Mouse (Mus musculus) liver, embryonic 16.5 days (tissue): ENCODE measurements around the gene Adamts6. TPM values are rescaled to one million over a fixed set of nuclear protein-coding genes. Genes with fewer than 3 reads are reported as not detected.

Experiments used
- ATAC-seq: fragments of 200-750 bp; cut with Nextera tagmentation; 2 replicates; pipeline ENCODE4 v1.8.0; 2017; ENCODE audit warnings: low read depth, mild to moderate bottlenecking, moderate number of reproducible peaks, moderate library complexity
- H3K27ac ChIP-seq: fragments of 300-500 bp; sonication (generic); 2 replicates; pipeline ENCODE4 v1.5.1; 2014; ENCODE audit warnings: mild to moderate bottlenecking, low read length
- H3K27me3 ChIP-seq: fragments of 300-500 bp; sonication (generic); 2 replicates; pipeline ENCODE4 v1.6.1; 2014; ENCODE audit warnings: low read depth, low read length, mixed read lengths; ENCODE audit not compliant: control insufficient read depth, insufficient read depth
- H3K36me3 ChIP-seq: fragments of 300-500 bp; sonication (generic); 2 replicates; pipeline ENCODE4 v1.6.1; 2014; ENCODE audit warnings: mild to moderate bottlenecking; ENCODE audit not compliant: control insufficient read depth, insufficient read depth
- H3K4me1 ChIP-seq: fragments of 300-500 bp; sonication (generic); 2 replicates; pipeline ENCODE4 v1.6.1; 2014; ENCODE audit warnings: low read depth, low read length, mixed read lengths; ENCODE audit not compliant: control insufficient read depth
- H3K4me2 ChIP-seq: fragments of 300-500 bp; sonication (generic); 2 replicates; pipeline ENCODE4 v1.6.1; 2014; ENCODE audit warnings: low read depth, low read length, mixed read lengths
- H3K4me3 ChIP-seq: fragments of 300-500 bp; sonication (generic); 2 replicates; pipeline ENCODE4 v1.5.1; 2014; ENCODE audit warnings: low read depth, mild to moderate bottlenecking, low read length
- H3K9ac ChIP-seq: fragments of 300-500 bp; sonication (generic); 2 replicates; pipeline ENCODE4 v1.6.1; 2014; ENCODE audit warnings: low read depth, low read length
- H3K9me3 ChIP-seq: fragments of 300-500 bp; sonication (generic); replicated peaks from 2 replicates; pipeline ENCODE4 v1.6.1; 2016; ENCODE audit warnings: low read length; ENCODE audit not compliant: control insufficient read depth
- WGBS: fragments of 180-500 bp; shearing (Covaris S2); extraction: QIAGEN DNeasy Blood & Tissue Kit; methylation state at CpG from one replicate; pipeline ENCODE4 v1.1.7; 2014; ENCODE audit not compliant: insufficient replicate concordance; 5-methylcytosine and 5-hydroxymethylcytosine counted together
- polyA plus RNA-seq: library from polyadenylated mRNA; unstranded; fragments of >200 nt; fragmentation: Nextera tagmentation; extraction: Ambion mirVana; gene quantifications from 2 replicates; pipeline ENCODE4 v1.2.1, GENCODE M21; 2015

Gene Adamts6
- polyA plus RNA-seq, 1 experiment from 2014 or later = 0.27 TPM

DNA sequence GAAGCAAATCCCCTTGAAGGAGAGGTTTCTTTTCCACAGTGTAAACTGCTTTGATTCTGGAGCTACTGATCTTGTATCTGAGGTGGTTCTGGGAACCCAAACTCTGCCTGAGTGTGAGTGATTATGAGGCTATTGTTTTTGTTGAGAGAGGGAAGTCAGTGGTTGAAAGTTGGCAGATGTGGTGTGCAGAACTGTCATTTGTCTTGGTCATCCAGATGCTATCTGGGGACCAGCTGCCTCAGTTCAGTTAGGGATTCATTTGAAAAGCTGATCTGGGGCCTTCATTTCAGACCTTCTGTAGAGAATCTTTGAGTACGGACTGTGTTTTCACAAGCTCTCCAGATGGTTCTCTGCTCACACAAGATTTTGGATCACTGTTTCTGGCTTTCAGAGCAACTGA is 159.3 kb downstream of the Adamts6 start:
- Histone ChIP-seq H3K4me3 (no peak overlapping the region), H3K4me1 (no peaks in the 10 kb centered on the region), H3K9me3 (no peaks in the 10 kb centered on the region), H3K9ac (no peak overlapping the region), H3K36me3 (no peaks in the 10 kb centered on the region), H3K27me3 (no peaks in the 10 kb centered on the region), H3K27ac (no peak overlapping the region), H3K4me2 (no peak overlapping the region)
- 39% methylated on average over 1 of the region's 1 CpGs for WGBS
- ATAC-seq = no peak

- Histone ChIP-seq H3K9ac (no peak overlapping the region), H3K27me3 (no peaks in the 10 kb centered on the region), H3K4me3 (no peak overlapping the region), H3K4me1 (no peaks in the 10 kb centered on the region), H3K36me3 (no peaks in the 10 kb centered on the region), H3K4me2 (no peak overlapping the region), H3K27ac (no peak overlapping the region), H3K9me3 (no peaks in the 10 kb centered on the region)
- no peak for ATAC-seq
Observed at GRCm38 (mm10) chr13:104447470-104447869, 159.8 kb downstream of the Adamts6 start.

DNA sequence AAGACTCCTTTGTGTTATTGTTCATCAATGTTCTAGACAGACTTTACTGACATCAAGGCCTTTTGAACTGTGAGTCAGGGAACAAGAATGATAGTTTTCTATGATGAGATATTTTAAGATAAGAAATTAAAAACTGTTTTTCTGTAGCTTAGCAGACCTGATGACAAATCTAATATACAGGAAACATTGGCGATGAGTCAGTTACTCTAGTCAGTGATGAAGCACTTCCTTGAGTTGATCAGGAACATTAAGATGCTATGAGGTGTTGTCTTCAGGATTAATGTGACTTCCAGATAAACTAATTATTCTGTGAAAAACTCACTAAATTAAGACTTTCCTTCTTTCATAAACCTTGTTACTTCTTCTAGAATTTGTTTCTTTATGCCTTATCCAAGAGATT is 160.7 kb downstream of the Adamts6 start:
- 56% methylated on average over 1 of the region's 1 CpGs for WGBS
- Histone ChIP-seq H3K9me3 (no peaks in the 10 kb centered on the region), H3K4me3 (no peak overlapping the region), H3K4me2 (no peak overlapping the region), H3K27ac (no peak overlapping the region), H3K4me1 (no peaks in the 10 kb centered on the region), H3K36me3 (no peaks in the 10 kb centered on the region), H3K9ac (no peak overlapping the region), H3K27me3 (no peaks in the 10 kb centered on the region)
- no peak for ATAC-seq

DNA sequence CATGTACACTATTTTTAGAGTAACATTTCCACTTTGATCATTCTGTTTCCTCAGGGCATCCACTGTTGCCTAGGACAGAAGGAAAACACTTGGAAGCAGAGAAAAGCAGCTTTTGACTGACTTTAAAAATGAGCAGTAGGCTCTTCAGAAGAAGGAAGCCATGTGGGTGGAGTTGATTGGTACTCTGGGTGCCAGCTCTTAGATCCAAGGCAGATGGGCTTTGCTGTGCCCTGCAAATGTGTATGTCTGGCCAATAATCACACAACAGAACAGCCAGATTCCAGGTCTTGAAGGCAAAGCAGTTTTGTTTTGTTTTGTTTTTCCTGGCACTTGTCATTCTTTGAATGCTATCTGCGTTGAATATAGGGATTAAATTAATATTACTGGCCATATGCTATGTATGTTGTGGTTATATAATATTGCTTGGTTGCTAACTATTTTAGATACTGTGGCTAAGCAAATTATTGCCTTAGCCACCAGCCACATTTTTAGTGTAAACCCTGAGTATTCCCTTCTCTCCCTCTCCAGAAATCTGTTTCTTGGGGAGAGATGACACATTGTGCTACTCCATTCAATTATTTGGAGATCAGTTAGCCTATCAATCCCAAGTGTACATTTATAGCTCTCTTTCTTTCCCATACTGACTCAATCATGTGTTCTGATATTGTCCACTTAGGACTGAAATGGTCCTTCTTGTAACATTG is 165.8 kb downstream of the Adamts6 start:
- WGBS = 65% methylated on average over 1 of the region's 1 CpGs
- H3K9ac ChIP-seq = no peak overlapping the region

GRCm38 (mm10) chr13:104460287-104460686 is 172.7 kb downstream of the Adamts6 start:
- no peaks in the 10 kb centered on the region for H3K36me3 ChIP-seq
- ATAC-seq = no peak
- H3K4me3 ChIP-seq = no peak overlapping the region
- no peak overlapping the region for H3K27ac ChIP-seq
- no peak overlapping the region for H3K4me2 ChIP-seq
- 70% methylated on average over 1 of the region's 1 CpGs for WGBS
- H3K9ac ChIP-seq = no peak overlapping the region
- H3K9me3 ChIP-seq = no peaks in the 10 kb centered on the region
- no peaks in the 10 kb centered on the region for H3K27me3 ChIP-seq
- no peaks in the 10 kb centered on the region for H3K4me1 ChIP-seq

More for the DNA sequence above, 165.8 kb downstream of the Adamts6 start:
- no peak overlapping the region for H3K27ac ChIP-seq
- H3K36me3 ChIP-seq = no peaks in the 10 kb centered on the region
- no peaks in the 10 kb centered on the region for H3K4me1 ChIP-seq
- no peak for ATAC-seq
- H3K9me3 ChIP-seq = no peaks in the 10 kb centered on the region
- no peaks in the 10 kb centered on the region for H3K27me3 ChIP-seq
- no peak overlapping the region for H3K4me3 ChIP-seq
- no peak overlapping the region for H3K4me2 ChIP-seq

GRCm38 (mm10) chr13:104468061-104468460 is 180.4 kb downstream of the Adamts6 start:
- Histone ChIP-seq H3K4me3 (no peak overlapping the region), H3K9ac (no peak overlapping the region), H3K27me3 (no peaks in the 10 kb centered on the region), H3K36me3 (no peaks in the 10 kb centered on the region), H3K9me3 (no peaks in the 10 kb centered on the region), H3K27ac (no peak overlapping the region), H3K4me2 (no peak overlapping the region), H3K4me1 (no peaks in the 10 kb centered on the region)
- 44% methylated on average over 1 of the region's 1 CpGs for WGBS
- no peak for ATAC-seq

GRCm38 (mm10) chr13:104476285-104476956 is 188.8 kb downstream of the Adamts6 start:
- H3K4me1 ChIP-seq = no peaks in the 10 kb centered on the region
- no peak overlapping the region for H3K4me2 ChIP-seq
- no peak overlapping the region for H3K9ac ChIP-seq
- WGBS = 71% methylated on average over 9 of the region's 9 CpGs
- no peak for ATAC-seq
- H3K27ac ChIP-seq = no peak overlapping the region
- no peaks in the 10 kb centered on the region for H3K9me3 ChIP-seq
- H3K4me3 ChIP-seq = no peak overlapping the region
- no peaks in the 10 kb centered on the region for H3K36me3 ChIP-seq
- no peaks in the 10 kb centered on the region for H3K27me3 ChIP-seq

DNA sequence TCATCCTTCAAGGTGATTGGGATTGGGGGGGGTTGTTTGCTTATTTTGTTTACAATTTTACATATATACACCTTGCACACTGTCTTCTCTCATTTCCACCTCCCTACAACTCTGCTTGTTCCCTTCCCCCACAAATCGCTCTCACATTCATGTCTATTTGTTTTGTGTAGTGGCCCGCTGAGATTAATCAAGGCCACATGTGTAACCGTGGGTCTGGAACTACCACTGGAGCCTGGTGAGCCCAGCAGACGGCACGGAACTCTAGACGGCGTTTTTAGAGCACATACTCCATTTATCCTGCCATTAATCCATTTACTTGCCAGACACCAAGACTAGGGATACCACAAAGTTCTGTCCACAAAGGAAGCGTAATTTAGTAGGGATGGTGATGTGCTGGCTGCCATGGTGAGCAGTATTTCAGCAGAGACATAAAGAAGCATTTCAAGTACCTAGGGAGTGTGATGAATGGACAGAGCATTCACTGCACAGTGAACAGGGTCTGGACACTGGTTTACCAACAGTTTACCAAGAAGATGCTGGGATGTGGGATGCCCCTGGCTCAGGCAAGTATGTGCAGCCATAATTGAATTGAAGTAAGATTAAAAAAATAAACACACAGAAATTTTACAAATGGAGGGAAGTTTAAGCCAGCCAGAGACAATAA is 194.9 kb downstream of the Adamts6 start:
- H3K9ac ChIP-seq = no peak overlapping the region
- no peak overlapping the region for H3K27ac ChIP-seq
- no peak overlapping the region for H3K4me3 ChIP-seq
- no peak for ATAC-seq
- WGBS = 73% methylated on average over 8 of the region's 8 CpGs
- no peaks in the 10 kb centered on the region for H3K4me1 ChIP-seq
- H3K36me3 ChIP-seq = no peaks in the 10 kb centered on the region
- no peaks in the 10 kb centered on the region for H3K9me3 ChIP-seq
- no peak overlapping the region for H3K4me2 ChIP-seq
- H3K27me3 ChIP-seq = no peaks in the 10 kb centered on the region

- H3K4me1 ChIP-seq = no peaks in the 10 kb centered on the region
- 77% methylated on average over 12 of the region's 12 CpGs for WGBS
- no peak overlapping the region for H3K27ac ChIP-seq
- no peaks in the 10 kb centered on the region for H3K9me3 ChIP-seq
- ATAC-seq = no peak
- no peaks in the 10 kb centered on the region for H3K36me3 ChIP-seq
- H3K4me3 ChIP-seq = no peak overlapping the region
- no peak overlapping the region for H3K4me2 ChIP-seq
- H3K27me3 ChIP-seq = no peaks in the 10 kb centered on the region
- no peak overlapping the region for H3K9ac ChIP-seq
Observed at GRCm38 (mm10) chr13:104483111-104483722, 195.6 kb downstream of the Adamts6 start.
